Mouse (Mus musculus): ENCODE results near the gene Spata46. TPM values are rescaled to one million over a fixed set of nuclear protein-coding genes. Genes with fewer than 3 reads are reported as not detected.

The Spata46 gene
- polyA plus RNA-seq, 1 experiment from 2014 or later = 0.71 TPM

DNA sequence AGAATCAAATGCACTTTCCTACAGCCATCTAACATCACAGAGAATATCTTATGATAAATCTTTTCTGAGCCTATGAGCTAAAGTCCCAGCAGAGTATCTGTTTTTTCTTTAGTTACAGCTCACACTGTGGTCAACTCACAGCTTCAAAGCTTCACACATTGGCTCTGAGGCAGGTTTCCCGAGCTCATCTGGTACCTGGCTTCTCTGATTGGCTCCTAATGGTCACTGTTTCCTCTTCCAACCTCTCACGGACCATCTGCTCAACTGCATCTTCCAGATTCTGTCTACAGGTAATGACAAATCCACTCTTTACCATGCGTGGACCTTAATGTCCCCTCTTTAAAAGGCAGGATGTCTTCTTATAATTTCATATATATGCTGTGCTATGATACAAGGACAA is 44.7 kb downstream of the Spata46 start:
- H3K9me3 ChIP-seq (replicated peaks; ENCODE audit: control insufficient read depth, low read length) = no peaks in the 10 kb centered on the region
- no peaks in the 10 kb centered on the region for H3K36me3 ChIP-seq (ENCODE audit: control insufficient read depth, insufficient read depth)
- no peak overlapping the region for H3K9ac ChIP-seq (ENCODE audit: low read depth, low read length)
- no peak overlapping the region for H3K27ac ChIP-seq (ENCODE audit: low read length)
- no peak overlapping the region for H3K4me3 ChIP-seq (ENCODE audit: low read depth, low read length)
- H3K4me2 ChIP-seq (ENCODE audit: low read depth, low read length) = no peak overlapping the region
- 41% methylated on average over 3 of the region's 3 CpGs for WGBS (ENCODE audit: insufficient replicate concordance)
- ATAC-seq (ENCODE audit: low read depth) = no peak
- no peaks in the 10 kb centered on the region for H3K4me1 ChIP-seq (ENCODE audit: control insufficient read depth, low read depth, low read length)
- no peaks in the 10 kb centered on the region for H3K27me3 ChIP-seq (ENCODE audit: control insufficient read depth, insufficient read depth, low read depth, low read length)

- Histone ChIP-seq H3K4me3 (ENCODE audit: low read depth, low read length) (no peak overlapping the region), H3K9ac (ENCODE audit: low read depth, low read length) (no peak overlapping the region), H3K4me1 (ENCODE audit: control insufficient read depth, low read depth, low read length) (no peaks in the 10 kb centered on the region; the same call in 1 of the 2 replicates), H3K4me2 (ENCODE audit: low read depth, low read length) (no peak overlapping the region), H3K36me3 (ENCODE audit: control insufficient read depth, insufficient read depth) (no peaks in the 10 kb centered on the region), H3K9me3 (replicated peaks; ENCODE audit: control insufficient read depth, low read length) (no peaks in the 10 kb centered on the region), H3K27ac (ENCODE audit: low read length) (no peak overlapping the region), H3K27me3 (ENCODE audit: control insufficient read depth, insufficient read depth, low read depth, low read length) (no peaks in the 10 kb centered on the region)
- WGBS (ENCODE audit: insufficient replicate concordance) = 56% methylated on average over 10 of the region's 10 CpGs
- no peak for ATAC-seq (ENCODE audit: low read depth)
These were observed 51.7 kb downstream of the Spata46 start for GRCm38 (mm10) chr1:170360183-170360915.

Other genes starting within 250 kb of the Spata46 start
- gene Ddr2, start 198.0 kb upstream of the Spata46 start, polyA plus RNA-seq (2015; fragmentation: Nextera tagmentation; extraction: Ambion mirVana) = 1.1 and 1.3 TPM in 2 replicates
- 27.3 and 31.7 TPM in 2 replicates for gene Uap1, start 133.8 kb upstream of the Spata46 start, polyA plus RNA-seq (2015; fragmentation: Nextera tagmentation; extraction: Ambion mirVana)
- gene Uhmk1, start 93.4 kb upstream of the Spata46 start, polyA plus RNA-seq (2015; fragmentation: Nextera tagmentation; extraction: Ambion mirVana) = 5.5 and 6.0 TPM in 2 replicates
- not detected in 2 replicates for gene Sh2d1b2, start 76.1 kb upstream of the Spata46 start, polyA plus RNA-seq (2015; fragmentation: Nextera tagmentation; extraction: Ambion mirVana)
- 0.25 and 0.42 TPM in 2 replicates for gene Sh2d1b1, start 31.5 kb upstream of the Spata46 start, polyA plus RNA-seq (2015; fragmentation: Nextera tagmentation; extraction: Ambion mirVana)
- gene Gm7694, start 2.5 kb upstream of the Spata46 start, polyA plus RNA-seq (2015; fragmentation: Nextera tagmentation; extraction: Ambion mirVana) = 1.8 and 2.4 TPM in 2 replicates